Mouse (Mus musculus): Measurements from ENCODE around the gene Atf7ip2. TPM values are rescaled to one million over a fixed set of nuclear protein-coding genes. Genes with fewer than 3 reads are reported as not detected.
A peak's percentile ranks its signal among the peaks of the same experiment; 100 is the strongest.
"Not testable (repeated sequence)": the region's sequence is repeated elsewhere in the genome, so short reads cannot be mapped to it uniquely, and the experiment has no call there.

Gene Atf7ip2
- not detected for total RNA-seq (2021)

GRCm38 (mm10) chr16:10192679-10193506, at the start of gene Atf7ip2:
TSS of gene Atf7ip2 (plus strand) at chr16:10192712.
- peak; percentile 87 for DNase-seq
- intact Hi-C loops (cut with DNase I), result no loop called here

- DNase-seq, result no peak
These were observed 49.3 kb upstream of the Atf7ip2 start for GRCm38 (mm10) chr16:10143166-10143565.

GRCm38 (mm10) chr16:10147401-10147800, 45.1 kb upstream of the Atf7ip2 start:
- intact Hi-C loops (cut with DNase I), result no loop called here
- no peak for DNase-seq

More at GRCm38 (mm10) chr16:10143166-10143565, 49.3 kb upstream of the Atf7ip2 start:
- intact Hi-C loops (cut with DNase I), result no loop called here

GRCm38 (mm10) chr16:10169123-10169905, 23.2 kb upstream of the Atf7ip2 start:
- intact Hi-C loops (cut with DNase I), result no loop called here
- no peak for DNase-seq

GRCm38 (mm10) chr16:10170005-10170404, 22.5 kb upstream of the Atf7ip2 start, which contains the start of gene Rpl39l:
TSS of gene Rpl39l (plus strand) at chr16:10170226.
- DNase-seq, result no peak
- intact Hi-C loops (cut with DNase I), result no loop called here

- intact Hi-C loops (cut with DNase I), result no loop called here
- DNase-seq, result no peak
These were observed 21.2 kb upstream of the Atf7ip2 start for GRCm38 (mm10) chr16:10171276-10171675.

GRCm38 (mm10) chr16:10172179-10172820, 20.2 kb upstream of the Atf7ip2 start:
- DNase-seq, result no peak
- intact Hi-C loops (cut with DNase I), result no loop called here

- intact Hi-C loops (cut with DNase I); DNase-seq: not testable (repeated sequence)
These were observed 5.1 kb upstream of the Atf7ip2 start for GRCm38 (mm10) chr16:10187461-10187860.

- DNase-seq, result no peak
- intact Hi-C loops (cut with DNase I), result no loop called here
These were observed 16.3 kb downstream of the Atf7ip2 start for GRCm38 (mm10) chr16:10208777-10209176.

GRCm38 (mm10) chr16:10216366-10216765, 23.9 kb downstream of the Atf7ip2 start:
- intact Hi-C loops (cut with DNase I), result not testable (repeated sequence)

GRCm38 (mm10) chr16:10217020-10217419, 24.5 kb downstream of the Atf7ip2 start:
- DNase-seq; intact Hi-C loops (cut with DNase I): not testable (repeated sequence)

More at GRCm38 (mm10) chr16:10216366-10216765, 23.9 kb downstream of the Atf7ip2 start:
- not testable (repeated sequence) for DNase-seq

- DNase-seq, result no peak
- intact Hi-C loops (cut with DNase I), result no loop called here
These were observed 34.8 kb downstream of the Atf7ip2 start for GRCm38 (mm10) chr16:10227361-10227760.

GRCm38 (mm10) chr16:10236601-10237000, 44.1 kb downstream of the Atf7ip2 start:
- intact Hi-C loops (cut with DNase I), result no loop called here

GRCm38 (mm10) chr16:10253993-10254392, 61.5 kb downstream of the Atf7ip2 start:
- DNase-seq, result no peak
- intact Hi-C loops (cut with DNase I), result loop anchor here (10.0 kb wide), 1 partner anchor 169 kb away; no protein-coding TSS in a partner anchor

More at GRCm38 (mm10) chr16:10236601-10237000, 44.1 kb downstream of the Atf7ip2 start:
- DNase-seq, result no peak

- intact Hi-C loops (cut with DNase I), result no loop called here
- DNase-seq, result peak; percentile 52 to 66
These were observed 79.7 kb downstream of the Atf7ip2 start for GRCm38 (mm10) chr16:10272256-10272655.

- DNase-seq, result no peak
- intact Hi-C loops (cut with DNase I), result no loop called here
These were observed 82.0 kb downstream of the Atf7ip2 start for GRCm38 (mm10) chr16:10274465-10274864.

- intact Hi-C loops (cut with DNase I), result loop anchor here (5.0 kb wide), 1 partner anchor 246 kb away; no protein-coding TSS in a partner anchor
- DNase-seq, result not testable (repeated sequence)
These were observed 84.3 kb downstream of the Atf7ip2 start for GRCm38 (mm10) chr16:10276778-10277177.

- intact Hi-C loops (cut with DNase I), result loop anchor here (1.0 to 5.0 kb wide), 2 partner anchors 47 to 115 kb away; partner anchors contain the start of gene Tekt5
- DNase-seq, result peak; percentile 81 to 85
These were observed 87.9 kb downstream of the Atf7ip2 start for GRCm38 (mm10) chr16:10280286-10280951.

- no peak for DNase-seq
- intact Hi-C loops (cut with DNase I), result loop anchor here (5.0 kb wide), 1 partner anchor 45 kb away; no protein-coding TSS in a partner anchor
These were observed 89.4 kb downstream of the Atf7ip2 start for GRCm38 (mm10) chr16:10281890-10282289.
